Mouse (Mus musculus) neural tube, embryonic 15.5 days (tissue): ENCODE data around the gene Khdc4. TPM values are rescaled to one million over a fixed set of nuclear protein-coding genes. Genes with fewer than 3 reads are reported as not detected.
"Not testable (repeated sequence)": the region's sequence is repeated elsewhere in the genome, so short reads cannot be mapped to it uniquely, and the experiment has no call there.

Experiments
- ATAC-seq: fragments of 200-750 bp; cut with Nextera tagmentation; 2 replicates; pipeline ENCODE4 v1.8.0; 2017; ENCODE audit warnings: mild to moderate bottlenecking, moderate TSS enrichment, moderate library complexity; ENCODE audit not compliant: low FRiP score
- H3K27ac ChIP-seq: fragments of 300-500 bp; sonication (generic); replicated peaks from 2 replicates; pipeline ENCODE4 v1.5.1; 2015; ENCODE audit warnings: mild to moderate bottlenecking, inconsistent platforms
- H3K27me3 ChIP-seq: fragments of 300-500 bp; sonication (generic); replicated peaks from 2 replicates; pipeline ENCODE4 v1.6.1; 2015; ENCODE audit warnings: inconsistent platforms
- H3K36me3 ChIP-seq: fragments of 300-500 bp; sonication (generic); 2 replicates; pipeline ENCODE4 v1.6.1; 2015; ENCODE audit warnings: inconsistent platforms
- H3K4me1 ChIP-seq: fragments of 300-500 bp; sonication (generic); 2 replicates; pipeline ENCODE4 v1.6.1; 2015; ENCODE audit warnings: inconsistent platforms
- H3K4me2 ChIP-seq: fragments of 300-500 bp; sonication (generic); 2 replicates; pipeline ENCODE4 v1.6.1; 2015; ENCODE audit warnings: inconsistent platforms, mild to moderate bottlenecking, moderate library complexity
- H3K4me3 ChIP-seq: fragments of 300-500 bp; sonication (generic); replicated peaks from 2 replicates; pipeline ENCODE4 v1.5.1; 2015; ENCODE audit warnings: mild to moderate bottlenecking, inconsistent platforms
- H3K9ac ChIP-seq: fragments of 300-500 bp; sonication (generic); replicated peaks from 2 replicates; pipeline ENCODE4 v1.6.1; 2015; ENCODE audit warnings: mild to moderate bottlenecking, inconsistent platforms
- H3K9me3 ChIP-seq: fragments of 300-500 bp; sonication (generic); replicated peaks from 2 replicates; pipeline ENCODE4 v1.6.1; 2016; ENCODE audit warnings: inconsistent platforms
- WGBS: fragments of 180-500 bp; shearing (Covaris S2); methylation state at CpG from one replicate; pipeline ENCODE4 v1.1.7; 2015; ENCODE audit warnings: mixed read lengths; 5-methylcytosine and 5-hydroxymethylcytosine counted together
- polyA plus RNA-seq: library from polyadenylated mRNA; unstranded; fragments of >200 nt; fragmentation: Nextera tagmentation; extraction: Ambion mirVana; gene quantifications from 2 replicates; pipeline ENCODE4 v1.2.1, GENCODE M21; 2015

Khdc4 gene
- polyA plus RNA-seq, 1 experiment from 2014 or later, result 87.4 TPM

DNA sequence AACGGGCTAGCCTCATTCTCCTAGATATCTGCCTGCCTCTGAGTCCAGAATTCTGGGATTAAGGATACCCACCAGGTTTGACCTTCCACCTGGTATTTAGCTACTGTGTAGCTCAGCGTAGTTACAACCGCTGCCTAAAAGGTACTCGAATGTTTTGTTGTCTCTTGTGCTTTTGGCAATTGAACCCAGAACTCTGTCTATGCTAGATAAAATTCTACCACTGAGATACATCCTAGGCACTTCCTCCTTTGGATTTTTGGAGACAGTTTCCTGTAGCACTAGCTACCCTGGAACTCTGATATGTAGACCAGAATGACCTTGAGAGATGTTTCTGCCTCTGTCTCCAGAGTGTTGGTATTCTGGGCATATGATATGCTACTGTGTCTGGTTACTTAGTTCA lies 28.1 kb downstream of the Khdc4 start:
- H3K27ac ChIP-seq, result no peak overlapping the region
- H3K27me3 ChIP-seq, result no peaks in the 10 kb centered on the region
- H3K4me3 ChIP-seq, result no peak overlapping the region
- H3K9me3 ChIP-seq, result no peaks in the 10 kb centered on the region
- H3K9ac ChIP-seq, result no peak overlapping the region
- no peak for ATAC-seq
- H3K36me3 ChIP-seq, result peaks cover 51% of the 10 kb centered on the region
- H3K4me2 ChIP-seq, result no peak overlapping the region
- 96% methylated on average over 4 of the region's 4 CpGs for WGBS
- peaks cover 19% of the 10 kb centered on the region for H3K4me1 ChIP-seq

DNA sequence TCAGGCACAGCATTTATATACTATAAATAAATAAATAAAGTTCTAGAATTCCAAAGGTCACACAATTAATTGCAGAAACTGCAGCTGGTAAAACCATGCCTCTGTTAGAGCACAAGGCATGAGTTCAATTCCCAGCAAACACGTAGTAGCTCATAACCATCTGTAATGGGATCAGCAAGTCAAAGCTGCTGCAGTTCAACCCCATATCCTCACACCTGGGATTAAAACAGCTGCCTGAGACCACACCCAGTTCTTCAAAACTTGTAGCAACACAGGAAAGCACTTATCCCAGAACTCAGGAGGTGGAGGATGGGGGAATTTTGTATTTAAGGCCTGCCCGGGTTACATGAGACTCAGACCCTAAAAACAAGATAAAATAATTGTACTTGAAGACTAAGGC lies 29.1 kb downstream of the Khdc4 start:
- no peak for ATAC-seq
- H3K36me3 ChIP-seq, result peaks cover 44% of the 10 kb centered on the region

DNA sequence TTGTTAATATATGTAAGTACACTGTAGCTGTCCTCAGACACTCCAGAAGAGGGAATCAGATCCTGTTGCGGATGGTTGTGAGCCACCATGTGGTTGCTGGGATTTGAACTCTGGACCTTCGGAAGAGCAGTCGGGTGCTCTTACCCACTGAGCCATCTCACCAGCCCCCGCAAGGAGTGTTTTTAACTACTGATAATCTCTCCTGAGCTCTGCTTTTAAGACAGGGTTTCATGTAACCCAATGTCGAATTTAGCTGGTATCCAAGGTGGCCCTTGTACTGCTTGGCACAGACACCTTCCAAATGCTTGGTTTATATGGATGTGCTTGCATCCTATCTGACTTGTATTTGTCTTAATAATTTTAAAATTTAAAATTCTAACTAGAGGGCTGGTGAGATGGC lies 30.1 kb downstream of the Khdc4 start:
- H3K4me1 ChIP-seq, result peaks cover 29% of the 10 kb centered on the region
- not testable (repeated sequence) for H3K27me3 ChIP-seq, H3K4me2 ChIP-seq, ATAC-seq, H3K9me3 ChIP-seq, H3K9ac ChIP-seq, H3K4me3 ChIP-seq, H3K27ac ChIP-seq
- H3K36me3 ChIP-seq, result peaks cover 42% of the 10 kb centered on the region
- 90% methylated on average over 5 of the region's 5 CpGs for WGBS

More for the DNA sequence above, 29.1 kb downstream of the Khdc4 start:
- Histone ChIP-seq H3K27ac (no peak overlapping the region), H3K4me3 (no peak overlapping the region), H3K9ac (no peak overlapping the region), H3K4me2 (no peak overlapping the region), H3K9me3 (no peaks in the 10 kb centered on the region), H3K4me1 (peaks cover 29% of the 10 kb centered on the region), H3K27me3 (no peaks in the 10 kb centered on the region)
- 91% methylated on average over 2 of the region's 2 CpGs for WGBS

DNA sequence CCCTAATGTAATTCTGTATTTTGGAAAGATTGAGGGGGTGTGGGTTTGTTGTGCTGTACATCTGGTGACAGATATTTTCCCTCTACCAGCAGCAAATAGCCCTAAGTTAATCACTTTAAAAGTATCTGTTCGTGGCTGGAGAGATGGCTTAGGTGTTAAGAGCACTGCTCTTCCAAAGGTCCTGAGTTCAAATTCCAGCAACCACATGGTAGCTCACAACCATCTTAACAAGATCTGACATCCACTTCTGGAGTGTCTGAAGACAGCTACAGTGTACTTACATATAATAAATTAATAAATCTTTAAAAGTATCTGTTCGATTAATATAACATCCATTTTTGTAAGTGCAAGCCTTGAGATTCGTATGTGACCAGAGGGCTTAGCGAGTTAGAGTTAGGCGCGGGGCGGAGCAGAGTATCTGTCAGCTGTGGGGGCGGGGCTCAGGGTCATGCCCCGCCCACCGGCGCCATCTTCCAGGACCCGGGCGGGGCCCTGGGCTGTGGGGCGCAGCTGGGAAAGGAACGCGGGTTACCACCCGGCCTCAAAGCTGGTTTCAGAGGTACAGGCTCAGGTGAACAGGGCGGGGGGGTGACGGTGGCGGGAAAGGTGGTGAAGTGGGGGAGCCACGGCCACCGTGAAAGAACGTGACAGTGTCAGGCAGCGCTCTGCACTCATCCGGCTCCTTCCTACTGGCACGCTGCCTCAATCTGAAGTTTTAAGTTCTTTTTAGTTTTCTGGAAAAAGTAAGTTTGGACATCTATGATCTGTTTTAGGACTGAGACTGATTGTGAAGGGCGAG lies 31.0 kb downstream of the Khdc4 start, which contains the start of gene Rit1:
Gene Rit1, plus strand, starts transcription at position 440 of the 799 bp plus-strand sequence.
- Histone ChIP-seq H3K4me2 (peak within 1 kb of the TSS; percentile 87), H3K9ac (peak within 1 kb of the TSS; percentile 65), H3K4me1 (peaks cover 29% of the 10 kb centered on the region), H3K9me3 (no peaks in the 10 kb centered on the region), H3K4me3 (peak within 1 kb of the TSS; percentile 59), H3K36me3 (peaks cover 41% of the 10 kb centered on the region), H3K27me3 (no peaks in the 10 kb centered on the region), H3K27ac (peak within 1 kb of the TSS; percentile 63)
- ATAC-seq, result peak; percentile 97
- WGBS, result 2% methylated on average over 27 of the region's 27 CpGs

DNA sequence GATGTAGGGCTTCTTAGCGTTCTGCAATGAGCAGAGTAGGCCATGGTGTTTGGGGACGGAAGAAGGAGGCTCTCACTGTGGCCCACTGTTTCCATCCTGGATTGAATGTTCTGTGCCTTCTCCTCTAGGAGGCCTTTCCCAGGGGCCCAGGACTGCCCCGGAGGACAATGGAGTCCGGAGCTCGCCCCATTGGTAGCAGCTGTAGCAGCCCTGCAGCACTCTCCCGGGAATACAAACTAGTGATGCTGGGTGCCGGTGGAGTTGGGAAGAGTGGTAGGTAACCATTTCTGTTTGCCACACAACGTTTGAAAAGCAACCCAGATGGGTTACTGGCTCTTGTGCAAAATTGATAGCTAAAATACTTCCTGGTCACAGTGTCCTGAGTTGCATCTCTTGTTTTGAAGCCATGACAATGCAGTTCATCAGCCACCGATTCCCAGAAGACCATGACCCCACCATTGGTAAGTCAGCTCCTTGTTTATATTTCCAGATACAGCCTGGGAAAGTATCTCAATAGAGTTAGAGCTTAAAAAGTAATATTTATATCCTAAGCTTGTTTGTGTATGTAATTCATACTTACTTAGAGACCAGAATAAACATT lies 31.7 kb downstream of the Khdc4 start:
- Histone ChIP-seq H3K9me3 (no peaks in the 10 kb centered on the region), H3K27me3 (no peaks in the 10 kb centered on the region), H3K36me3 (peaks cover 37% of the 10 kb centered on the region), H3K9ac (peak overlapping the region; percentile 65), H3K4me1 (peaks cover 29% of the 10 kb centered on the region), H3K4me2 (peak overlapping the region; percentile 87), H3K27ac (peak overlapping the region; percentile 63), H3K4me3 (peak overlapping the region; percentile 59)
- ATAC-seq, result peak; percentile 64
- 7% methylated on average over 9 of the region's 9 CpGs for WGBS

DNA sequence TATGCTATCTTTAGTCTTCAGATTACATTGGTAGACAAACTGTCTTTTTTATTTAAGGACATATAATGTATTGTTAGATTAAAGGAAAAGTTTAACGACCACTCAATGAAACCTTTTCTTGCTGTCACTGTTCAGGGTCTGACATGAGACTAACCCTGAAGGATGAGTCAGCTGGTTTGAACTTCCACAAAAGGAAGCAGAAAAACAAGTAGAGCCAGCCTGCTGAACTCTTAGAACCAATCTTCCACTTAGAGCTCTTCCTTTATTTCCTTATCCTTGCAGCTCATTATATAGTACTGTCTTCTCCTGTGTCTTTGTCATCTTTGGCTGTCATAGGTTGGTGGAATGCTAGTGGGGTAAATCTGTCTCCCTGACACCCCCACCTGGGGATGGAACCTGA lies 32.2 kb downstream of the Khdc4 start:
- Histone ChIP-seq H3K27me3 (no peaks in the 10 kb centered on the region), H3K36me3 (peaks cover 34% of the 10 kb centered on the region), H3K4me2 (peak overlapping the region; percentile 87), H3K27ac (no peak overlapping the region), H3K4me1 (peaks cover 29% of the 10 kb centered on the region), H3K9me3 (no peaks in the 10 kb centered on the region), H3K4me3 (peak overlapping the region; percentile 9), H3K9ac (no peak overlapping the region)
- WGBS, result 76% methylated on average over 1 of the region's 1 CpGs
- no peak for ATAC-seq

DNA sequence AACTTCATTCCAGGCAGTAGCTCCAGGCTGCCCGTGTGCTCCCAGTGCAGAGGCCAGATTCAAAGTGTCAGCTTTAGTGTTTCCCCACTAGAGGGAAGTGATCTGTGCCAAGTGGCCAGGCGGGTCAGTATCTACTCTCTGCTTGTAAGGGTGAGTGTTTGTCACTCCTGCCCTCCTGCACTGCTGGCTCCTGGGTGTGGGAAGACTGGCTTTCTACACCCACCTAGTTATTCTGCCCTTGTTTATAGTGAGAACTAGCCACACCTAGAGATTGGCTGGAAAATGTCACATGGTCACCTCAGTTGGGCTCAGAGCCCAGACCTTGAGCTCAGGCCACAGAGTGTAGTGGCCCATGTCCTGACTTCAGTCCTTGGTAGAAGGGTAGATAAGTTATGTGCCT lies 33.5 kb downstream of the Khdc4 start:
- Histone ChIP-seq H3K4me3 (no peak overlapping the region), H3K9ac (no peak overlapping the region), H3K27ac (no peak overlapping the region), H3K4me1 (peaks cover 29% of the 10 kb centered on the region), H3K4me2 (peak overlapping the region; percentile 87), H3K27me3 (no peaks in the 10 kb centered on the region), H3K36me3 (peaks cover 30% of the 10 kb centered on the region), H3K9me3 (no peaks in the 10 kb centered on the region)
- WGBS, result 72% methylated on average over 2 of the region's 2 CpGs
- ATAC-seq, result no peak

DNA sequence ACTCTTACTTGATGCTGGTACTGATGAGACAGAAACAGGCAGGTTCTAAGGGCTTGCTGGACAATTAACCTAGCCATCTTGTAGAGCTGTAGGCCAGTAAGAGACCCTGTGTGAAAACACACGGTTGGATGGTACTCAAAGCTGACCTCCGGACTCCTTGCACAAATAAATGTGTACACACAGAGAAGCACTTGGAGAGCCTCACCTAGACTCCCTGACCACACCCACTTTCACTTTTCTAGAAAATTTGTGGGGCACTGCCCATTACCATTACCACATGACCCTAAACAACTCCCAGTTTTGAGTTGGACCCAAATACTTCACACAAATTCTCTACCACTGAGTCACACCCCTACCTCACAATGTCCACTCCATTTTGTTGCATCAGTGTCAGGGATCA lies 51.0 kb downstream of the Khdc4 start:
- 93% methylated on average over 2 of the region's 2 CpGs for WGBS
- H3K4me2 ChIP-seq, result no peak overlapping the region
- no peaks in the 10 kb centered on the region for H3K4me1 ChIP-seq
- no peak for ATAC-seq
- H3K9me3 ChIP-seq, result no peaks in the 10 kb centered on the region
- no peak overlapping the region for H3K9ac ChIP-seq
- H3K36me3 ChIP-seq, result peaks cover 23% of the 10 kb centered on the region
- no peak overlapping the region for H3K27ac ChIP-seq
- no peak overlapping the region for H3K4me3 ChIP-seq
- H3K27me3 ChIP-seq, result no peaks in the 10 kb centered on the region

DNA sequence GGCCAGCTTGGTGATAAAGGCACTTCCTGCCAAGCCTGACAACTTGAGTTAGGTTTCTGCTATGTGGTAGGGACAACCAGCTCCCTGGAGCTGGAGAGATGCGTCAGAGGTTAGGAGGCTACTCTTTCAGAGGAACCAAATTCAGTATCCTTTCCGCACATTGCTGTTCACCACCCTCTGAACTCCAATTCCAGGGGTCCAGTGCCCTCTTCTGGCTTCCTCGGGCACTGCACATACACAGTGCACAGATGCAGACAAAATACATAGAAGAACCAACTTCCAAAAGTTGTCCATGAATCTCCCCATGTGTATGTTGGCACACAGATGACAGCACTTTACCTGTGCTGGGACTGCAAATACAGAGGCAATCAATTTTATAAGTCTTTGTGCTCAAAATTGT lies 53.0 kb downstream of the Khdc4 start:
- 59% methylated on average over 3 of the region's 3 CpGs for WGBS
- H3K4me1 ChIP-seq, result no peaks in the 10 kb centered on the region
- H3K36me3 ChIP-seq, result peaks cover 18% of the 10 kb centered on the region

DNA sequence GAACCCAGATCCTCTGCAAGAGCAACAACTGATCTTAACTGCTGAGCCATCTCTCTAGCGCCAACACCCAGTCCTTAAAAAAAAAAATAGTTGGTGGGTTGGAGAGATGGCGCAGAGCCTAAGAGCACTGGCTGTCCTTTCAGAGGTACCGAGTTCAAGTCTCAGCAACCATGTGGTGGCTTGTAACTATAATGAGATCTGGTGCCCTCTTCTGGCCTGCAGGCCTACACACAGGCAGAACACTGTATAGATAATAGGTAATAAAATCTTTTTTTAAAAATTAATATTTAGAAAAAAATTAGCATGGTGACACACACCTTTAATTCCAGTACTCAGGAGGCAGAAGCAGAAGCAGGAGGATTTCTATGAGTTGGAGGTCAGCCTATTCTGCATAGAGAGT lies 54.5 kb downstream of the Khdc4 start:
- Histone ChIP-seq H3K4me3 (no peak overlapping the region), H3K4me2 (no peak overlapping the region), H3K9me3 (no peaks in the 10 kb centered on the region), H3K4me1 (no peaks in the 10 kb centered on the region), H3K36me3 (peaks cover 26% of the 10 kb centered on the region), H3K27me3 (no peaks in the 10 kb centered on the region), H3K27ac (no peak overlapping the region), H3K9ac (no peak overlapping the region)
- ATAC-seq, result no peak
- WGBS, result 95% methylated on average over 3 of the region's 3 CpGs

More for the DNA sequence above, 53.0 kb downstream of the Khdc4 start:
- ATAC-seq, result no peak
- Histone ChIP-seq H3K4me2 (no peak overlapping the region), H3K27ac (no peak overlapping the region), H3K9me3 (no peaks in the 10 kb centered on the region), H3K4me3 (no peak overlapping the region), H3K9ac (no peak overlapping the region), H3K27me3 (no peaks in the 10 kb centered on the region)

DNA sequence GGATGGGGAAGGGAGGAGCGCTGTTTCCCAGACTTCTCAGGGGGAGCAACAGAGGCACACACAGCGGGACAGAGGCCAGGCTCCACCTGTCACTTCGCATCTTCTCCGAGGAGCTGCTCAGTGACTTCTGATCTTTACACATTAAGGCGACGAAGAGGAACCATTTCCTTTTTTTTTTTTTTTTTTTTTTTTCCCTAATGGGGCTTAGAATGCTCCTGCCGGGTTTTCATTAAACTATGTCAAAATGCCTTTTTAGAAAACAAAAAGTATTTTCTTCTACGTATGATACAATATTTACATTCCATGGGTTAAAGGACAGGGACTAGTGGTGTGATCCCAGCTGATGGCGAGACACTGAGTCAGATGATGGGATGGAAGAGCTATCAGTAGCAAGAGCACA lies 59.9 kb downstream of the Khdc4 start:
- Histone ChIP-seq H3K27ac (0 out of 2 replicates have a peak overlapping the region, but pooled peaks have one; percentile 1), H3K4me3 (no peak overlapping the region), H3K27me3 (no peaks in the 10 kb centered on the region), H3K4me2 (no peak overlapping the region), H3K4me1 (no peaks in the 10 kb centered on the region), H3K9me3 (peaks cover 4% of the 10 kb centered on the region; the same call in 1 of the 2 replicates), H3K36me3 (peaks cover 67% of the 10 kb centered on the region), H3K9ac (no peak overlapping the region)
- WGBS, result 94% methylated on average over 9 of the region's 9 CpGs
- no peak for ATAC-seq
